Mouse (Mus musculus) lung, postnatal 14 days (tissue): Measurements from ENCODE around the gene Nudt1.

Experiments used
- DNase-seq: peaks from one replicate; pipeline ENCODE4 v3.0.0; 2021

Nudt1 gene

DNA sequence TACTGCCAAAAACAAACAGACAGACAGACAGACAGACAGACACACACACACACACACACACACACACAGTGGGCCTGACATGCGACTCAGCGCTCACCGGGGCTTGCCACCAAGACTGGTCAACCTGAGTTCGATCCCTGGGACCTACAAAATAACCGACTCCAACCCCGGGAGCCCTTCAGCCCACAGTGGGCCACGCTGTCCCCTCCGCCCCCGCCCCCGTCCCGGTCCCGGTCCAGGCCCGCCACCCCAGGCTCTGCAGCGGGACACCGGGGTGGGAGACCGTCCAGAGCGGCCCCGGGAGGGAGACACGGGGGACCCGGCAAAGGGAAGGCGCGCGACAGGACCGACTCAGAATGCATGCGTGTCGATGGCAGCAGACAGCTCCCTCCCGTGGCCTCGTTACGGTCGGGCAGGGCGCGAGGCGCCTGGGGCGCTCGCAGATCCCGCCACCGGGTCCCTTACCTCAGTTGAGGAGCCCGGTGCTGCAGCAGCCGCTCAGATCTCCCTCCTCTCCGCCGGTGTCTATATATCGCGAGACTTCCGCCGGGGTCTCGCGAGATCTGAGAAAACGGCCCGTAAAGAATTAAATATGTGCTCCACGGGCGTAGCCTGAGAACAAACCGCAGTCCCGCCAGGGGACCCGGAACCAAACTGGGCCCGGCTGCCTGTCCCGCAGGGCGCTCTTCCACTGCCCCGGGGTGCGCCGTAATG is at the start of gene Nudt1, which contains the start of gene Mad1l1:
TSS of gene Nudt1 (plus strand) at position 615 of the 714 bp plus-strand sequence.
TSS of gene Mad1l1 (minus strand) at position 511 of the 714 bp plus-strand sequence.
- DNase-seq = peak; percentile 93

DNA sequence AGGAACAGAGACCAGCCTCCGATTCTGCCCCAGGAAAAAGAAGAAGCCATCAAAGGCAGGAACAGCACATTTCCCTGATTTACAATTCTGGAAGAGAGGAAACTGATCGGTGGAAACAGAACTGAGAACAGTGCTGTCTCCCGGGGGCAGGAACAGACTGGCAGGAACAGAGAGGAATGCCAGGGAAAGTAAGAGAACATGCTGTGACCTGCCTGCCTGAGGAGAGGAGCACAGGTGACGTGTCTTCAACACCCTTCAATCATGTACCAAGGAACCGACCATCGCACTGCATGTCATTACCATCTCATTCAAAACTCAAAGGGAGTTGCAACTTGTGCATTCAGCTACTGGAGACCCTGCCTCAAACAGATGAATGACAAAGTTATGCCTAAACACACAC is 44.7 kb upstream of the Nudt1 start:
- DNase-seq = no peak

GRCm38 (mm10) chr5:140280205-140280604 is 41.3 kb upstream of the Nudt1 start:
- no peak for DNase-seq

- DNase-seq = no peak
Measured at GRCm38 (mm10) chr5:140282376-140282775, 39.1 kb upstream of the Nudt1 start.

DNA sequence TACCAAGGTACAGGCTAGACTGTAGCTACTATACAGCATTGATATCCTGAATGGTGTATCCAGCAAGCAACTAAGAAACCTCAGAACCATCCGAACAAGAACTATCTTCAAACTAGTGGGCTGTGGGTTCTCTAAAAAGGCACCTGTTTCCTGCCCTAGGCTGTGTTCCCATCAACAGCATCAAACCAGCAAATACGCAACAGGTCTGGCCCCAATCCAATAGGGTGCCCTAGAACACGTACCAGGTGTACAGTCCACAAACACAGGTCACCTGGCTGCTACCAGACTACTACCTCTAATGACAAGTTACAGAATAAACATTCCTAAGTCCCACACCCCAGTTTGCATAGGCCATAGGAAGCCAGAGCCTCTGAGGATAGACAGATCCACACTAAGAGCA is 38.6 kb upstream of the Nudt1 start:
- no peak for DNase-seq

GRCm38 (mm10) chr5:140284011-140284410 is 37.4 kb upstream of the Nudt1 start:
- DNase-seq = no peak

GRCm38 (mm10) chr5:140284761-140285160 is 36.7 kb upstream of the Nudt1 start:
- no peak for DNase-seq

- no peak for DNase-seq
Measured at GRCm38 (mm10) chr5:140288287-140288686, 33.2 kb upstream of the Nudt1 start.

- no peak for DNase-seq
Measured at GRCm38 (mm10) chr5:140289161-140289560, 32.3 kb upstream of the Nudt1 start.

DNA sequence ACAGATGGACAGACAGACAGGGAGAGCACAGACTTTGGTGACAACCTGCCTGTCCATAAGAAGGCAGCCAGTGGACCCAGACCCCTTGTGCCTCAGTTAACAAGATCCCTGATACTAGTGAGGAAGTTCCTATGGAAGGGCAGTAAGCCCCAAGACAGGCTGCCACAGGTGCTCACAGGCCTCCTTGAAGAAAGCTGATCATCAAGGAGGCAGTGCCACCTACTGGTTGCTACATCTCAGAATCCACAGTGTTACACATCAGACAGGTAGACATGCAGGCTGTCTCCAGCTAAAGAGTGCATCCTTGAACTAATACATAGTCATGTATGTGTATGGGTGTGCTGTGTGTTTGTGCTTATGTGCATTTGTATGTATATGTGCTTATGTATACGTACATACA is 29.3 kb upstream of the Nudt1 start:
- peak; percentile 63 for DNase-seq

DNA sequence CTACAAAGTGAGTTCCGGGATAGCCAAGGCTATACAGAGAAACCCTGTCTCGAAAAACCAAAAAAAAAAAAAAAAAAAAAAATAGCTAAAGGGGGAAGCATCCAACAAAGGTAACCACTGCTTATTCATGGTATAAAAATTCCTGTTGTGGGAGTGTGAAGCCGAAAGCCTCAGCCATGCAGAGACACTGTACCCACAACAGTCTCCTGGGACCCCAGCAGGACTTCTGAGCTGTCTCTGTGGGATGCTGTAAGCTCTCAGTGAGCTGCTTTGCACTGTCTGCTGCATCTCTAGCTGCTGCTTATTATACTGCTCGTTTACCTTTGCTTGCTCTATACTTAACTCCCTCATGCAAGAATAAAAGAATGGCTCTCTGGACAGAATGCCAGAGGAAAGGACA is 23.2 kb upstream of the Nudt1 start:
- DNase-seq = no peak

DNA sequence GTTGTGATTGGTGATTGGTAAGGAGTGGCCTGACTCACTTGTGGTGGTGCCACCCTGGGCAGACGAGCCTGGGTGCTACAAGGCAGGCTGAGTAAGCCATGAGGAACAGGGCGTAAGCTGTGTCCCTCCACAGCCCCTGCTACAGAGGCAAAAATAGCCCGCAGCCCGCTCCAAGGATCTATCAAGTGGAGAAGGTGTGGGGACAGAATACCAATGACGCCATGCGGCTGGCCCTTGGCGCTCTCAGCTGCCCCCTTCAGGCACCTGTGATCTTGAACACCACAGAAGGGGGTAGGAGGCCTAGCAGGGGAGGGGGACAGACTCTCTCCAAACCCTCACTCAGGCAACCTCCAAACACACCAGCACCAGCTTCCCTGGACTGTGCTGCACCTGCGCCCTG is 15.4 kb upstream of the Nudt1 start:
- DNase-seq = no peak

GRCm38 (mm10) chr5:140307602-140308001 is 13.9 kb upstream of the Nudt1 start:
- no peak for DNase-seq

DNA sequence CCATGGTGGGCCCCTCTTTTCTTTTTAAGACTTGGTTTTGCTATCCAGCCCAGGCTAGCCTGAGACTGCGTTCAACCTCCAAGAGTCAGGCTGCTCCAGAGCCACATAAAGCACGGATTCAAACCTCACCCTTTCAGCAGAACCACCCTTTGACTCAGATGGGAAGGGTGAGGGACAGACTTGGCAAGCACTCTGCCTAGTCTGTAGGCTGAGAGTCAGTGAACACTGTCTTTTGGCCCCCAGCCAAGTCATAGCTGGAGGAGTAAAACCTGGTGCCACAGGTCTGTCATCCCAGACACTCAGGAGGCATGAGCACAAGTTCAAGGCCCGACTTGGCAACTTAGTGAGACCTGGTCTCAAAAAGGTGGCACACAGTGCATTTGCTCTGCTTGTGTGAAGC is 4.7 kb upstream of the Nudt1 start:
- DNase-seq = no peak

DNA sequence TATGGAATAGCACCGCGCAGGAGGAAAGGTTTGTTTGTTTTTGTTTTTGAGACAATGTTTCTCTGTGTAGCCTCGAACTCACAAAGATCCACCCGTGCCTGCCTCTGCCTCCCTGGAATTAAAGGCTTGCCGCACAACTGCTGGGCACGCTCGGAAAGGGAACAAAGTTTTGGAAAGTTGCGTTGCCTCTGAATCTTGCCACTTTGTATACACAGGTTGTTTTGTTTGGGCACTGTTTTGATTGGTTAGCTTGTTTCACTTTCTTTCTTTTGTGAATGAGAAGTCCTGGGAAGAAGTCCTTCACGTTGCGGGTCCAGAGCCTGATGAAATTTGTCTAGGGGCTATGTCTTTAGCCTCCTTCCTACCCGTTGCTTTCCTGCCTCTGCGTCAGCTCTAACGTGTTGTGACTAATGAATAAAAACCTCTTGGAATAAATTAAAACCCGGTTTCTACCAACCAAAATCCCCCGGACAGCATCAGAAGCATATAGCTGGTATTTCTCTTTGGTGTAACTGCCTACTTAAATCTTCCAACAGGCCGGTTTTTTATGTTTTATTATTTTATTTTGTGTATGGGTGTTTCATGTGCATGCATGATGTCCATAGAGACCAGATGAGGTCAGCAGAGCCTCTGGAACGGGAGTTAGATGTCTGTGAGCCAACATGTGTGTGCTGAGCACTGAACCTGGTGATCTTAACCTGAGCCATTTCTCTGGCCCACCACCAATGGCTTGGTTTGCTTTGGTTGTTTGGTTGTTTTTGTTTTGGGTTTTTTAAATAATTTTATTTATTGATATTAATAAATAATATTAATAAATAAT is 510 bp downstream of the Nudt1 start:
- DNase-seq = no peak

GRCm38 (mm10) chr5:140324058-140324457 is 2.6 kb downstream of the Nudt1 start:
- no peak for DNase-seq

DNA sequence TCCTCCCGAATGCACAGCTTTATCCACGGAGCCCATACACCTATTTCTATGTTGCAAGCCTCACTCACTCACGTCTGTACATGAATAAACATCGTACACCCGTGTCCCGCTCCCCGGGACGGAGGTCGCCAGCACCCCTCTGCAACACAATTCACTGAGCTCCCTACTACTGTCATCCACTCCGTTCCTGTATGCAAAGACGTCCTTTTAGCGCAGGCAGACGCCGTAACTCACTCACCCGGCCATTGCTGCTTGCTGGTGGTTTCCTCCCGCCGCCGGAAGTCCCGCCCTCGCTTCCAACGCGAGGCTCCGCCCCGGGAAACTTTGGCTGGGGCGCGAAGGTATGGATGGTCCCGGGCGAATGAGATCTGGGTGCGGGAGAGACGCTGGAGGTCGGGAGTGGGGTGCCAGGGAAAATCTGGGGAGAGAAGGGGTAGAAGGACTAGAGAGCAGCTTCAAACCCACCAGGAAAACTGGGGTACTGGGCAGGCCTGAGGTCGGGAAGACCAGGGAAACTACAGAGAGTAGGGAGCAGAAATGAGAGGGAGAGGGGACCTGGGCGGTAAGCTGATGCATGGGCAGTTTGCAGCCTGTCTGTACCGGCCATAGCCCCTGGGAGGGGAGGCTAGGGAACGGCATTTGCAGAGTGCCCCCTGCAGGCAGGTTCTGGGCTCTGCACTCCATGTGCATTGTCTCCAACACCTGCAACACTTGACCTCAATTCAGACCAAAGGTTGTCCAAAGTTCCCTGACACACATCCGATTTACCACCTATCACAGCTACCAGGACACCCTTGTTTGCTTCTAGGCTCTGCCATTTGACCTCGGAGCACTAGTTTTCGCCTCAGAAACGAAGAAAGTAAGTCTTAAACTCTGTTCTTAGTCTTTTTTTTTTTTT is 10.4 kb downstream of the Nudt1 start, which contains the start of gene Mrm2:
TSS of gene Mrm2 (minus strand) at position 284 of the 898 bp plus-strand sequence.
- peak; percentile 84 for DNase-seq

- no peak for DNase-seq
Measured at GRCm38 (mm10) chr5:140332519-140332918, 11.1 kb downstream of the Nudt1 start.

DNA sequence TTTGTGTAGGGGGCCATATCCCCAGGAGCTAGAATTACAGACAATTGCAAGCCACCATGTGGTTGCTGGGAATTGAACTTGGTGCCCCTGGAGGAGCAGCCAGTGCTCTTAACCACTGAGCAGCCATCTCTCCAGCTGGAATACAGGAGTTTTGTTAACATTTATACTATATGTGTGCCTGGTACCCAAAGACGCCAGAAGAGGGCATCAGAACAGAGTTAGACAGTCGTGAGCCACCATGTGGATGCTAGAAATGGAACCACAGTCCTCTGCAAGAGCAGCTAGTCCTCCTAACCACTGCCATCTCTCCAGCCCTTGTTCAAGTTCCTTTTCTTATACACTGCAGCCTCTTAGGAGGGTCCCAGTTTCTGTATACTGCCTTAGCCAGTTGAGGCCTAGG is 12.2 kb downstream of the Nudt1 start:
- peak; percentile 25 for DNase-seq

DNA sequence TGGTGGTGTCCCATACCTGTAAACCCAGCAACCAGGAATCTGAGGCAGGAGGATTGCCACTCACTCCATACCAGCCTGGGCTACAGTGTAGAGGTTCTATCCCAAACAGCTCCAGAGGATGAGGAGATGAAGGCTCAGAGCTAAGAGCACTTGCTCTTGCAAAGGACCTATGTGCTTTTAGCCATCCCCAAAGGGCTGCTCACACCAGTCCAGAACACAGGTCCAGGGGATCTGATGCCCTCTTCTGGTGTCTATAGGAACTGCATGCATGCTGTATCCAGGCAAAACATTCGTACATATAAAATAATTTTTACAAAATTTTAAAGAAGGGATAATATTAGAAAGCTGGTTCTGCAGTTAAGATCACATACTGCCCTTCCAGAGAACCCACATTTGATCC is 15.2 kb downstream of the Nudt1 start:
- peak; percentile 60 for DNase-seq

DNA sequence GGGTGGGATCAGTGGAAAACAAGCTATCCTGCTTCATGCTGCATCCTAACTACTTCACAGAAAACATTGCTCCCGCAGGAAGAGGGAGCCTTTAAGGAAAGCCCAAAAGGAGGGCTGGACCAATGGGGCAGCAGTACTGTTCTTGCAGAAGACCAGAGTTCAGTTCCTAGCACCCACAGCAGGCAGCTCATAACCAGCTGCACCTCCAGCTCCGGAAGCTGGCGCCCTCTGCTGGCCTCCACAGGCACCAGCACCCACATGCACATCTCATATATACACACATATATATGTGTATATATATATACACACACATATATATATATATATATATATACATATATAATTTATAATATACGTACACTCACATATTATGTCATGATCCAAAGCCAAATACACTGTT is 17.3 kb downstream of the Nudt1 start:
- DNase-seq = no peak

GRCm38 (mm10) chr5:140339836-140340235 is 18.4 kb downstream of the Nudt1 start:
- no peak for DNase-seq

- DNase-seq = no peak
Measured at GRCm38 (mm10) chr5:140342880-140343279, 21.4 kb downstream of the Nudt1 start.
